Mouse (Mus musculus) CD4-positive, CD25-positive, alpha-beta regulatory T cell, adult 2 months (primary cell): ENCODE results near the gene Mpdz.

Source experiments
- DNase-seq: peaks from one replicate; pipeline ENCODE4 v3.0.0-alpha.2; 2012; ENCODE audit warnings: low read depth, low spot score

The Mpdz gene

GRCm38 (mm10) chr4:81392869-81393268 is 49.7 kb downstream of the Mpdz start:
- no peak for DNase-seq

- no peak for DNase-seq
Observed at GRCm38 (mm10) chr4:81389263-81389662, 53.4 kb downstream of the Mpdz start.

- DNase-seq = no peak
Observed at GRCm38 (mm10) chr4:81387644-81388043, 55.0 kb downstream of the Mpdz start.

GRCm38 (mm10) chr4:81372355-81372754 is 70.3 kb downstream of the Mpdz start:
- DNase-seq = no peak

GRCm38 (mm10) chr4:81351368-81351767 is 91.2 kb downstream of the Mpdz start:
- DNase-seq = no peak

GRCm38 (mm10) chr4:81348646-81349045 is 94.0 kb downstream of the Mpdz start:
- no peak for DNase-seq

GRCm38 (mm10) chr4:81345141-81345540 is 97.5 kb downstream of the Mpdz start:
- no peak for DNase-seq

- DNase-seq = no peak
Observed at GRCm38 (mm10) chr4:81333628-81333991, 109.0 kb downstream of the Mpdz start.

- no peak for DNase-seq
Observed at GRCm38 (mm10) chr4:81332901-81333627, 109.6 kb downstream of the Mpdz start.

GRCm38 (mm10) chr4:81332439-81332841 is 110.2 kb downstream of the Mpdz start:
- no peak for DNase-seq

- DNase-seq = no peak
Observed at GRCm38 (mm10) chr4:81327694-81328093, 114.9 kb downstream of the Mpdz start.

- DNase-seq = no peak
Observed at GRCm38 (mm10) chr4:81323853-81324252, 118.8 kb downstream of the Mpdz start.

GRCm38 (mm10) chr4:81322232-81322631 is 120.4 kb downstream of the Mpdz start:
- DNase-seq = no peak

- no peak for DNase-seq
Observed at GRCm38 (mm10) chr4:81314618-81315017, 128.0 kb downstream of the Mpdz start.

GRCm38 (mm10) chr4:81313246-81313645 is 129.4 kb downstream of the Mpdz start:
- DNase-seq = no peak

GRCm38 (mm10) chr4:81310168-81310474 is 132.5 kb downstream of the Mpdz start:
- DNase-seq = no peak

- DNase-seq = no peak
Observed at GRCm38 (mm10) chr4:81309473-81310167, 133.0 kb downstream of the Mpdz start.

- DNase-seq = no peak
Observed at GRCm38 (mm10) chr4:81307596-81308265, 134.9 kb downstream of the Mpdz start.

GRCm38 (mm10) chr4:81302056-81302455 is 140.6 kb downstream of the Mpdz start:
- no peak for DNase-seq

- no peak for DNase-seq
Observed at GRCm38 (mm10) chr4:81298384-81298783, 144.2 kb downstream of the Mpdz start.

GRCm38 (mm10) chr4:81293309-81293708 is 149.3 kb downstream of the Mpdz start:
- no peak for DNase-seq

GRCm38 (mm10) chr4:81285564-81285963 is 157.1 kb downstream of the Mpdz start:
- DNase-seq = no peak

GRCm38 (mm10) chr4:81283611-81284010 is 159.0 kb downstream of the Mpdz start:
- no peak for DNase-seq
